In genomic region chr6:15396462-15396861, GRCm38 (mm10) we compare ENCODE assay signal across 26 mouse cellular contexts.
A peak's percentile ranks its signal among the peaks of the same experiment; 100 is the strongest.
DNase-seq lines count a peak whose midpoint lies in the region; ATAC-seq lines count a peak whose summit lies in the region.
"Had no signal": no experiment of that assay in that cellular context is flagged by ENCODE, and none has a peak within 500 bp of the region (broad histone marks: within the 10 kb centered on the region; RNA-seq: fewer than 3 reads in every experiment).

No protein-coding gene starts in this region.

- H3K4me2 ChIP-seq in embryonic facial prominence, embryonic 11.5 days (ENCODE audit: low read depth, low read length), result no peak overlapping the region
- H3K4me2 ChIP-seq: embryonic facial prominence, embryonic 15.5 days; heart, embryonic 12.5 days; heart, embryonic 15.5 days; hindbrain, embryonic 14.5 days had no signal

- no peak overlapping the region for H3K9ac ChIP-seq in embryonic facial prominence, embryonic 11.5 days (replicated peaks; ENCODE audit: low read length)
- H3K9ac ChIP-seq: embryonic facial prominence, embryonic 15.5 days; heart, embryonic 12.5 days; heart, embryonic 15.5 days; hindbrain, embryonic 14.5 days had no signal

- H3K4me1 ChIP-seq in embryonic facial prominence, embryonic 11.5 days (ENCODE audit: control insufficient read depth, insufficient read depth, low read length), result no peaks in the 10 kb centered on the region
- H3K4me1 ChIP-seq in heart, embryonic 10.5 days, result no peaks in the 10 kb centered on the region
- H3K4me1 ChIP-seq: embryonic facial prominence, embryonic 15.5 days; heart, embryonic 12.5 days; heart, embryonic 15.5 days had no signal

- H3K27me3 ChIP-seq in embryonic facial prominence, embryonic 11.5 days (ENCODE audit: control insufficient read depth, insufficient read depth, low read length), result no peaks in the 10 kb centered on the region
- no peaks in the 10 kb centered on the region for H3K27me3 ChIP-seq in heart, embryonic 10.5 days (ENCODE audit: insufficient read depth, poor library complexity, severe bottlenecking)
- H3K27me3 ChIP-seq: embryonic facial prominence, embryonic 15.5 days; heart, embryonic 12.5 days; heart, embryonic 15.5 days had no signal

- H3K27ac ChIP-seq in embryonic facial prominence, embryonic 11.5 days (replicated peaks; ENCODE audit: low read depth, low read length), result no peak overlapping the region
- H3K27ac ChIP-seq in heart, embryonic 10.5 days, result no peak overlapping the region
- H3K27ac ChIP-seq: embryonic facial prominence, embryonic 15.5 days; gastrocnemius, adult 2 months; heart, embryonic 15.5 days; hindbrain, embryonic 14.5 days; hindbrain, postnatal 0 days had no signal

- DNase-seq in embryo, embryonic 10 days (ENCODE audit: low spot score), result peak; percentile 49
- no peak for DNase-seq in embryo, embryonic 11 days
- peak; percentile 5 for DNase-seq in Muller cell, postnatal 12 days (ENCODE audit: inconsistent ontology term)
- DNase-seq in embryonic facial prominence, embryonic 11.5 days (ENCODE audit: low spot score), result peak; percentile 42
- peak; percentile 67 for DNase-seq in retina, postnatal 1 day
- no peak for DNase-seq in adrenal gland, adult 2 months
- DNase-seq in heart, embryonic 10.5 days (ENCODE audit: low spot score), result no peak
- DNase-seq: adrenal gland, postnatal 14 days; cerebellum, adult 11-12 months; cerebellum, adult 8-10 months; cerebellum, postnatal 10 days; cerebellum, postnatal 36 days; gastrocnemius, adult 2 months; gastrocnemius, postnatal 14 days; heart, adult 11 months; heart, postnatal 10 days; heart, postnatal 4 days had no signal

- 28% methylated on average over 6 of the region's 6 CpGs for WGBS in embryonic facial prominence, embryonic 11.5 days
- WGBS in heart, embryonic 10.5 days, result 85% methylated on average over 6 of the region's 6 CpGs

- no peaks in the 10 kb centered on the region for H3K9me3 ChIP-seq in embryonic facial prominence, embryonic 11.5 days (replicated peaks; ENCODE audit: control insufficient read depth, low read length)
- no peaks in the 10 kb centered on the region for H3K9me3 ChIP-seq in heart, embryonic 10.5 days
- H3K9me3 ChIP-seq: embryonic facial prominence, embryonic 15.5 days; heart, embryonic 12.5 days; heart, embryonic 15.5 days had no signal

- no peaks in the 10 kb centered on the region for H3K36me3 ChIP-seq in embryonic facial prominence, embryonic 11.5 days (replicated peaks; ENCODE audit: control insufficient read depth, insufficient read depth, low read depth, low read length)
- H3K36me3 ChIP-seq in heart, embryonic 10.5 days, result no peaks in the 10 kb centered on the region
- H3K36me3 ChIP-seq: embryonic facial prominence, embryonic 15.5 days; heart, embryonic 15.5 days had no signal

- ATAC-seq in embryonic facial prominence, embryonic 11.5 days (replicated peaks; ENCODE audit: insufficient number of reproducible peaks, low FRiP score, low TSS enrichment, low read depth), result no peak
- ATAC-seq: forebrain, embryonic 16.5 days; hindbrain, postnatal 0 days; inflammation-experienced regulatory T-cells, adult 6 months; intestine, embryonic 16.5 days; Patski had no signal

- no peak overlapping the region for H3K4me3 ChIP-seq in embryonic facial prominence, embryonic 11.5 days (ENCODE audit: low read depth, low read length)
- H3K4me3 ChIP-seq in heart, embryonic 10.5 days, result no peak overlapping the region
- H3K4me3 ChIP-seq: embryonic facial prominence, embryonic 15.5 days; gastrocnemius, adult 2 months; heart, embryonic 12.5 days; heart, embryonic 15.5 days had no signal

Comparison
In these comparisons a context has a peak if more than half of its experiments do, and no peak if none do; other contexts are left out.
1. DNase-seq: peak in embryo, embryonic 10 days (single experiment), Muller cell, postnatal 12 days (single experiment), embryonic facial prominence, embryonic 11.5 days (single experiment) and retina, postnatal 1 day (single experiment); none in embryo, embryonic 11 days (single experiment), adrenal gland, adult 2 months (single experiment) and heart, embryonic 10.5 days (single experiment).